Mouse (Mus musculus) lung, postnatal 0 days (tissue): ENCODE results near the gene Mul1.

Source experiments
- CTCF ChIP-seq: IDR thresholded peaks from 2 replicates; pipeline ENCODE4 v1.5.1; 2016; ENCODE audit warnings: antibody characterized with exemption, mild to moderate bottlenecking
- EP300 ChIP-seq: IDR thresholded peaks from 2 replicates; pipeline ENCODE4 v1.6.1; 2016; ENCODE audit warnings: antibody characterized with exemption, mild to moderate bottlenecking, control low read depth

DNA sequence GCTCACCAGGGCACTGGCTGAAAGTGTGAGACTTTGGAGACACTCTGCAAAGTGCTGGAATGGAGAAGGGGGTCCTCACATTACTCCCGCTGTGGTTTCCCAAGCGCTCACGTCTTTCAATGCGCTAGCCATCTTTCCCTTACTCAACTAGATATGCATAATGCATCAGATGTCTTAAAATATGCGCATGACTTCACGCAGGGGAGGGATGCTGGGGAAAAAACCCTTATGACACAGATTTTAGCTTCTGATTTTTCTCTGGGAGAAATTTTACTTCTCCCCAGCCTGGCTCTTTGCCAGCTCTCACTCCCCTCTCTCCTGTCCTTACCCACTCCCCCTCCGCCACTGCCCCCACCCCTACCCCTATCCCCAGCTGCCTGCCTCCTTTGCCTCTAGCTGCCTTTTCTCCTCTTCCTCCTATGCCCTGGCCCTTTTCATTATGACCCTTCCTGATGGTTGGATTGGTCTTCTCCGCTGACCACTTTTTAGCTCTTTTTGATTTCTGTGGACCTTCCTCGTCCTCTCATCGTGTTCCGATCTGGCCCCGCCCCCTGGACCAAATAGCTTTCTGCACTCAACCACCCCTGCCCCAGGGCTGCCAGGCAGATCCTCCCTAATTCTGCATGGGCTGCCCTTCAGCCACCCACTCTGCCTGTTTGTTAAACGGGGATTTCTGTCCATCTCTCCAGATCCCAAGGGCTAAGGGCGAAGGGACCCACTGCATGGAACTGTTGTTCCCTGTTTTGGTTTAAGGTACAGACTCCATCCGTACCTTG lies 13.5 kb downstream of the Mul1 start:
- TF ChIP-seq CTCF: no peak
- TF ChIP-seq EP300: no peak
